21 mouse cellular contexts compared by ENCODE assay signal in the genomic region with DNA sequence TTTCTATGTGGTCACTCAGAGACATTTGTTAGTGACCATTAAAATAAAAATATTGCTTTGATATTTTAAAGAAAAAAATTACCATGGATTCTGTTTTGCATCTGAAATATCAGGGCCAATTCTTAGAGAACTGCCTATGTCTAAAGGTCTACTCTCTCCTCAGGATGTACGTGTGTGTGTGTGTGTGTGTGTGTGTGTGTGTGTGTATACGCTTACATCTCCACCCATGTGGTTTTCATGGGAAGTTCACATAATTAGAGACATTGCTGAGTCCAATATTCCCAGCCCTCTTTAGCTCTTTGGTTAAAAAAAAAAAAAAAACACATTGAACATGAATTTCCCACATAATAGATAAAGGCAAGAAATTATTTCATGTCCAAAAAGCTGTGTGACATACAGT.
DNase-seq lines count a peak whose midpoint lies in the region; ATAC-seq and TF ChIP-seq lines count a peak whose summit lies in the region.
"Had no signal": no experiment of that assay in that cellular context is flagged by ENCODE, and none has a peak within 500 bp of the region (broad histone marks: within the 10 kb centered on the region; RNA-seq: fewer than 3 reads in every experiment).

No protein-coding gene starts in this region.

- no peak overlapping the region for H3K4me3 ChIP-seq in forebrain, postnatal 0 days (ENCODE audit: low read depth, low read length)
- H3K4me3 ChIP-seq in midbrain, embryonic 10.5 days: 0 out of 2 replicates have a peak overlapping the region, but pooled peaks have one; percentile 0
- no peak overlapping the region for H3K4me3 ChIP-seq in neural tube, embryonic 13.5 days
- no peak overlapping the region for H3K4me3 ChIP-seq in heart, embryonic 11.5 days (ENCODE audit: low read depth, low read length)
- H3K4me3 ChIP-seq: embryonic facial prominence, embryonic 10.5 days; erythroblast, embryonic 14.5 days; heart, embryonic 15.5 days; myocyte; stomach, embryonic 15.5 days had no signal

- peak; percentile 35; the same call in 1 of the 2 replicates for ATAC-seq in forebrain, postnatal 0 days
- ATAC-seq in neural tube, embryonic 13.5 days (ENCODE audit: low read depth): peak; percentile 55; the same call in 1 of the 2 replicates
- no peak for ATAC-seq in heart, embryonic 11.5 days (replicated peaks; ENCODE audit: insufficient number of reproducible peaks, low FRiP score, low TSS enrichment)

- H3K27me3 ChIP-seq in forebrain, postnatal 0 days (ENCODE audit: insufficient read depth, low read length): no peaks in the 10 kb centered on the region
- no peaks in the 10 kb centered on the region for H3K27me3 ChIP-seq in midbrain, embryonic 10.5 days (ENCODE audit: low read depth, poor library complexity, severe bottlenecking)
- no peaks in the 10 kb centered on the region for H3K27me3 ChIP-seq in neural tube, embryonic 13.5 days
- H3K27me3 ChIP-seq in heart, embryonic 11.5 days (ENCODE audit: control insufficient read depth, insufficient read depth, low read length): no peaks in the 10 kb centered on the region
- H3K27me3 ChIP-seq: CH12.LX; heart, embryonic 15.5 days; stomach, embryonic 15.5 days had no signal

- no peak overlapping the region for H3K9ac ChIP-seq in forebrain, postnatal 0 days
- H3K9ac ChIP-seq in neural tube, embryonic 13.5 days: no peak overlapping the region
- no peak overlapping the region for H3K9ac ChIP-seq in heart, embryonic 11.5 days (ENCODE audit: low read depth, low read length)
- H3K9ac ChIP-seq: heart, embryonic 15.5 days; stomach, embryonic 15.5 days had no signal

- H3K9me3 ChIP-seq in forebrain, postnatal 0 days (ENCODE audit: low read length): no peaks in the 10 kb centered on the region
- no peaks in the 10 kb centered on the region for H3K9me3 ChIP-seq in midbrain, embryonic 10.5 days (replicated peaks)
- no peaks in the 10 kb centered on the region for H3K9me3 ChIP-seq in neural tube, embryonic 13.5 days
- no peaks in the 10 kb centered on the region for H3K9me3 ChIP-seq in heart, embryonic 11.5 days (replicated peaks; ENCODE audit: control insufficient read depth, low read length)
- H3K9me3 ChIP-seq: embryonic facial prominence, embryonic 10.5 days; heart, embryonic 15.5 days; stomach, embryonic 15.5 days had no signal

- peaks cover 5% of the 10 kb centered on the region; the same call in 1 of the 2 replicates for H3K4me1 ChIP-seq in forebrain, postnatal 0 days (ENCODE audit: insufficient read depth)
- peaks cover 33% of the 10 kb centered on the region for H3K4me1 ChIP-seq in midbrain, embryonic 10.5 days
- H3K4me1 ChIP-seq in neural tube, embryonic 13.5 days (replicated peaks): peaks cover 21% of the 10 kb centered on the region
- H3K4me1 ChIP-seq in heart, embryonic 11.5 days (ENCODE audit: control insufficient read depth, insufficient read depth, low read length): no peaks in the 10 kb centered on the region
- H3K4me1 ChIP-seq: heart, embryonic 15.5 days; stomach, embryonic 15.5 days had no signal

- DNase-seq in embryo, embryonic 11 days: peak; percentile 12
- no peak for DNase-seq in embryo, embryonic 9.5 days (ENCODE audit: extremely low spot score)
- DNase-seq in forebrain, postnatal 0 days: peak; percentile 11
- no peak for DNase-seq in midbrain, embryonic 10.5 days (ENCODE audit: low spot score)
- DNase-seq in retina, embryonic 14.5 days (ENCODE audit: low spot score): no peak
- no peak for DNase-seq in ovary, adult 18-20 months (ENCODE audit: low spot score)
- DNase-seq: cerebellum, adult 9-10 months; kidney, adult 9 months; liver; lung, adult 18-20 months; spleen, adult 18-20 months; thymus, postnatal 14 days had no signal

- H3K36me3 ChIP-seq in forebrain, postnatal 0 days (ENCODE audit: insufficient read depth): no peaks in the 10 kb centered on the region
- H3K36me3 ChIP-seq in midbrain, embryonic 10.5 days: no peaks in the 10 kb centered on the region
- no peaks in the 10 kb centered on the region for H3K36me3 ChIP-seq in neural tube, embryonic 13.5 days
- H3K36me3 ChIP-seq in heart, embryonic 11.5 days (ENCODE audit: control insufficient read depth, insufficient read depth, low read length): no peaks in the 10 kb centered on the region
- H3K36me3 ChIP-seq: embryonic facial prominence, embryonic 10.5 days; heart, embryonic 15.5 days; stomach, embryonic 15.5 days had no signal

- 0 out of 2 replicates have a peak, but pooled peaks have one; percentile 3 for TF ChIP-seq CTCF in forebrain, postnatal 0 days (IDR thresholded peaks at IDR 0.05; ENCODE audit: low read depth)

- H3K27ac ChIP-seq in forebrain, postnatal 0 days (ENCODE audit: low read depth, low read length): peak overlapping the region; percentile 54; the same call in 1 of the 2 replicates
- peak overlapping the region; percentile 70 for H3K27ac ChIP-seq in midbrain, embryonic 10.5 days (replicated peaks)
- peak overlapping the region; percentile 69 for H3K27ac ChIP-seq in neural tube, embryonic 13.5 days (replicated peaks)
- no peak overlapping the region for H3K27ac ChIP-seq in heart, embryonic 11.5 days (ENCODE audit: low read depth, low read length)
- H3K27ac ChIP-seq: heart, embryonic 15.5 days; macrophage; stomach, embryonic 15.5 days had no signal

- H3K4me2 ChIP-seq in forebrain, postnatal 0 days (ENCODE audit: low read depth): no peak overlapping the region
- peak overlapping the region; percentile 25; the same call in 1 of the 2 replicates for H3K4me2 ChIP-seq in neural tube, embryonic 13.5 days
- H3K4me2 ChIP-seq in heart, embryonic 11.5 days: no peak overlapping the region
- H3K4me2 ChIP-seq: heart, embryonic 15.5 days; stomach, embryonic 15.5 days had no signal

- 13% methylated on average over 2 of the region's 2 CpGs for WGBS in forebrain, postnatal 0 days
- WGBS in midbrain, embryonic 10.5 days: 57% methylated on average over 2 of the region's 2 CpGs
- WGBS in neural tube, embryonic 13.5 days: 51% methylated on average over 2 of the region's 2 CpGs
- WGBS in heart, embryonic 11.5 days (ENCODE audit: insufficient replicate concordance): 77% methylated on average over 2 of the region's 2 CpGs

Comparison
In these comparisons a context has a peak if more than half of its experiments do, and no peak if none do; other contexts are left out.
1. DNase-seq: peak in embryo, embryonic 11 days (single experiment) and forebrain, postnatal 0 days (single experiment); none in embryo, embryonic 9.5 days (single experiment), midbrain, embryonic 10.5 days (single experiment), retina, embryonic 14.5 days (single experiment) and ovary, adult 18-20 months (single experiment).